Mouse (Mus musculus) cerebellum, adult 9-10 months (tissue): Measurements from ENCODE around the gene Gna13.
A peak's percentile ranks its signal among the peaks of the same experiment; 100 is the strongest.

ENCODE experiments used
- DNase-seq: peaks from one replicate; pipeline ENCODE4 v3.0.0; 2022

Gna13 gene

DNA sequence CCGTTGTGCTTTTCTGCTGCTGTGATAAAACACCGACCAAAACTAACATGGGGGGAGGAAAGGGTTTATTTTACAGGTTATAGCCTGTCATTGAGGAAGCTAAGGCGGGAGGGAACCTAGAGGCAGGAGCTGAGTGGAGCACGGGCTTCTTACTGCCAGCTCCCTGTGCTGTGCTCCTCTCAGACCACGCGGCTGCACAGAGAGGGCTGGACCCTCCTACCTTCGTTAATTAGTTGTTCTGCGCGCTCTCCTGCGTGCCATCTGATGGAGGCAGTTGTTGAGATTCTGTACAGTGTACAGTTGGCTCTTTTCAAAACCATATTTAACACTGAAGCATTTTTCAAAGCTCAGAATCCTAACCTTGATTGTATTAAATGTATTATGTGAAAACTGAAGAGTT, 14.8 kb downstream of the Gna13 start:
- no peak for DNase-seq

GRCm38 (mm10) chr11:109378051-109378450, 15.4 kb downstream of the Gna13 start:
- no peak for DNase-seq

DNA sequence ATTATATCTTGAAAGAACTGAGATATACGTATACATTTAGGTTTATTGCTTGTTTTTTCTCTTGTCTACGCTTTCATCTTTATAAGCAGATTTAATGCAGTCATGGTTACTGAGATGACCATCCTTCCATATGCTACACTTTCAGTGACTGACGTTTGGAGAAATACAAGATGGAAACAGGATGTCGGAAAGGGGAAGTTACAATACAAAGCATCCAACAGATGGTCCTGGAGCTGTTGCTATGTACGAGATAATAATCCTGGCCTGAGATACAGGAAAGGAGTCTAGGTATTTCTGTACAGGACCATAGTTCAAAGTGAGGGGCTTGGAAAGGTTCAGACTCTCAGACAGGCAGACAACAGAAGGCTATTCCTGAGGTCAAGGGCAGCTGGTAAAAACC, 18.0 kb downstream of the Gna13 start:
- no peak for DNase-seq

DNA sequence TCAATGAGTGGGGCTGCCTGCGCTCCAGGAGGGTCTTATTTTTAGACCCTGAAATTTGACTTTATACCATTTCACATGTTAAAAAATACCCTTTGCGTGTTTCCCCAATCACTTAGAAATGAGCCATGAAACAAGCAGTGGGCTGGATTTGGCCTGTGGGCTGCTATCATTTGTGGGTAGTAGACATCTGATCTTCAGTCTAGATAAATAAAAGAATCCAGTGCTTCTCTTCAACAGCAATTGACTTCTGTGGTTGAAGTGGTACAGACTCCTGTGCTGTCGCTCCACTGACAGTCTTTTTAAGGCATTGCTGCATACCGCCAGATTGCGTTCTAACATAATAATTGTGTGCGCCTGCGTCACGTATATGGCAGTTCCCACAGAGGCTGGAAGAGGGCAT, 22.7 kb downstream of the Gna13 start:
- no peak for DNase-seq

DNA sequence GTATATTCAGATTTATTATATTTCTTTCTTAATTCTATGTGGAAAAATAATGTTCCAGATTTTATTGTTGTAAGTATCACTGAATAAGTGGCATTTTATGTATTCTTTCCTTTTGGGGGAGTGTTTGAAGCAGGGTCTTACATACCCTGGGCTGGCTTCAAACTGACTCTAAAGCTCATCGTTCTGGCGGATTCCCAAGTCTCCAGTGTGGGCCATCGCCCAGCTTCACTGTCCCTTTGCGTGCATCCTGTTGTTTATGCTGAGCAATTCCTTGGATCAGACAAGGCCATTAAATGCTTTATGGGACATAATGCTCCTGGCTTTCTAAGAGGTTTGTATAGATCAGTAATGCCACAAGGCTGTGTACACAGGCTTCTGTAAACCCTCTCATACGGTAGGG, 26.4 kb downstream of the Gna13 start:
- no peak for DNase-seq

DNA sequence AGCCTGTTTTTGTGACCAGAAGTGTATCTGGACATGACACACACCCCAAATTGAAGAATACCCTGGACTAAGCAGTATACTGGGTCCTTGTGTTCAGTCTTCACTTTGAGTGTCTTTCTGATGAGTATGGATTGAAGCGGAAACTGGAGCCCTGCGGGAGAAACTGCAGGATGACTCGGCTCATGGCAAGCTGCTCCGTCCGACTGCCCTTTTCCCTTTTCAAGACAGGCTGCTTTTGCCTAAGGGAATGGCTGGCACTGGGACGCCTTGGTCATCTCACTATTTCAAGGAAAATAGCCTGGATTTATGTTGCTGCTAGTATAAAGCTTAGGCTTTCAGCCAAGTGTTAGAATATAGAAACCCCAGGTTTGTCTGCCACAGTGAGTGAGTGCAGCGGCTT, 28.6 kb downstream of the Gna13 start:
- no peak for DNase-seq

DNA sequence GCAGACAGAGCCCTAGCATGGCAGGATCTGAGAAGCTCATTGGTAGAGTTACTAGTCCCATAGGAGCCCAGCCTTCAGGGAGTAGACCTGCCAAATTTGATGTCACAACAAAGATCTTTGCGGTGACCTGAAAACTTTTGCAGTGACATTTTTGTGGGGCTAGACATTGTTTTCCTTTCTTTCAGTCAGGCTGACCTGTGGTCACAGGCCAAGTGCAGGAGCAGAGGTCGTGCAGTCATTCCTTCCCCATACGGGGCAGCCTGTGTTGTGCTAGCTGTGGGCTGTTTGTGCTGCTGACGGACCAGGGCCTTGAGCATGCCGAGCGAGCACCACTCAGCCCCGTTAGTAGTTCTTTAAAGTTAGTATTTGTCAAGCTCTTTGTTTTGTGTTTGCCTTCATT, 29.1 kb downstream of the Gna13 start:
- no peak for DNase-seq

GRCm38 (mm10) chr11:109392601-109393000, 30.0 kb downstream of the Gna13 start:
- DNase-seq = no peak

DNA sequence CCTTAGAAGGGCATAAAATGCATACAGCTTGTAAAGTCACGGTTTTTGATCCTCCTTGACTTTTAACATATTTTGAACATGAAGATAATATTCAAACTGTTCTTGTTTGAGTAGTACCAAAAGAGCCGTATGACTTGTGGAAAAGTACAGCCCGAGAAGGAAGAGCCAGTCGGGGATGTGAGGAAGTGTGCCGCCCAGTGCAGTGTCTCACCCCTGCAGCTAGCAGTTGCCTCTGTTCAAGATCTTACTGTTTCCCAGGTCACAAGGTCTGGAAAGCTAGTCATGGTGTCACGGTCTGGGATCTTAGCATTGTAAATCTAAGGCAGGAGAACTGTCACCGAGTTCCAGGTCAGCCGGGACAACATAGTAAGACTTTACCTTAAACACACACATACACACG, 32.1 kb downstream of the Gna13 start:
- no peak for DNase-seq

- no peak for DNase-seq
Observed at GRCm38 (mm10) chr11:109395291-109395690, 32.7 kb downstream of the Gna13 start.

- DNase-seq = no peak
Observed at GRCm38 (mm10) chr11:109406431-109406830, 43.8 kb downstream of the Gna13 start.

DNA sequence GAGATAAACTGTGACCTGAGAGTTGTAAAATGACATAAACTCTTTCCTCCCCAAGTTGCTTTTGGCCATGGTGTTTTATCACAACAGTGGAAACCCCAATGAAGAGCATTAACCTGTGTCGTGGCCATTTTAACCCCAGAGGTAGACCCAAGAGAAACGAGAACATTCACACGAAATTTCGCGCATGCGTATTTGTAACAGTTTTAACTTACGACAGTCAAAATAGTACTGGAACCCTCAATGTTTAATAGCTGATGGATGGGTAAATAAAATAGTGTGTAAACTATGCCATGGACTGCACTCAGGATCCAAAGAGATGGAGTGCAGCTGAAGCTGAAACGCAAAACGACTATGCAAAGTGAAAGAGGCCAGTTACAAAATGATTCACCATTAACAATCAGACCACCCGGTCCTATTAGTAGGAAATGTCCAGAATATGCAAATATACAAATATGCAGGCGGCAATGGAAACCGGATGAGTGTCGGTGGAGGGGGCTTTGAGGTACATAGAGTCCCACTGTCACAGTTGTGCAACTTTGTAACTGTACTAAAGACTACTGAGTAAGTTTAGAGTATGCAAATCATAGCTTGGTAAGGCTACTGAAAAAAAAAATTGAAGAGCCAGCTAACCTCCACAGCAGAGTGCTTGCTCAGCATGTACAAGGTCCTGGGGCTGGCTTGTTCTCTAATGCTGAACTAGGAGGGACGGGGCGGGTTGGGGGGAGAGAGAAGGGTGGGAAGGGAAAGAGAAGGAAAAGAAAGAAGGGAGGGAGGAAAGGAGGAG, 47.8 kb downstream of the Gna13 start:
- no peak for DNase-seq

GRCm38 (mm10) chr11:109413617-109414016, 51.0 kb downstream of the Gna13 start, which contains the start of gene 9930022D16Rik:
Gene 9930022D16Rik (plus strand): TSS chr11:109413917.
- DNase-seq = no peak

GRCm38 (mm10) chr11:109414802-109415201, 52.2 kb downstream of the Gna13 start:
- DNase-seq = no peak

DNA sequence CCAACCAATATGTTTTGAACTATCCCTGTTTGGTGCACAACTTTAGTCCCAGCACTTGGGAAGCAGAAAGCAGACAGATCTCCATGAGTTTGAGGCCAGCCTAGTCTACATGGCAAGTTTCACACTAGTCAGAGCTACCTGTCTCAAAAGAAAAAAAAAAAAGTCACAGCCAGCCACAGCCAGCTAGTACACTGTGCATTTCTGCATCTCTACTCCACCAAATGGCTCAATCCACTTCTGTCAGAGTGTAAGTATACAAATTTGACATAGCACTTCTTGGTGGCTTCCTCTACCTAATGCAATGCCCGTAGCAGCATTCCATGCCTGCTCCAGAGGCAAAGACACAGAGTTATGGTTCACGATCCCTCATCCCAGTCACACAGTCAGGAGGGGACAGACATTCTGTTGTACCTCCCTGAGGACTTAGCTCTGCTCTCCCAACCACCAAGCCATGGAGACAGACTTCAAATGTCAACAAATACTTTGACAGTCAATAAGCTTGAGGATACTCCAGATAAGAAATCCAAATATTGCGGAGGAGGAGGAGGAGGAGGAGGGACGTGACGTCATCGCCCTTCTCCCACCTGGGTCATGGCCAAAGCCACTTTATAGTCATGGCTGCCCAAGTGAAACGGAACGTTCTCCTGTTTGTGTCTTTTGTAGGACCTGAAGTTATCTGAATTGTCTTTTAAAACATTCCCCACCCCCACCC, 54.2 kb downstream of the Gna13 start:
- no peak for DNase-seq

GRCm38 (mm10) chr11:109417472-109418040, 54.9 kb downstream of the Gna13 start:
- DNase-seq = no peak

DNA sequence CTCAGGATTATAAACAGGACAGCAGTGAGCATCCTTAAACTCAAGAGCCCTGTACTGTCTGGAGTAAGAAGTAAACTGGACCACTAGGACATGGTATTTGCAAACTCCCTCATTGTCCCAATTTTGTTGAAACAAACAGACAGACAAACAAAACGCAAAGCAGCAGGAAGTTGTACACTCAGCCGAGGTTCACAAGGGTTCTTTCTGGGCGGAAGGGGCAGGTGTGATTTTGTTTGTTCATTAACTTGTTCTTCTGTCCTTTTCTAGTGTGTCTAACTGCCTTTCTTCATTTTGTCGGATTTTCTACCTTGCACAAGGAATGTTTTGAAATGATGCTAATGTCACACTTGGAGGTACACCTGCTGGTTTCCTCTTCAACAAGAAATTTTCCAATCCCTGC, 56.8 kb downstream of the Gna13 start:
- no peak for DNase-seq

- no peak for DNase-seq
Observed at GRCm38 (mm10) chr11:109419961-109420566, 57.4 kb downstream of the Gna13 start.

- no peak for DNase-seq
Observed at GRCm38 (mm10) chr11:109420567-109420962, 57.9 kb downstream of the Gna13 start.

GRCm38 (mm10) chr11:109421205-109421604, 58.6 kb downstream of the Gna13 start:
- DNase-seq = no peak

GRCm38 (mm10) chr11:109422263-109422662, 59.6 kb downstream of the Gna13 start:
- no peak for DNase-seq

DNA sequence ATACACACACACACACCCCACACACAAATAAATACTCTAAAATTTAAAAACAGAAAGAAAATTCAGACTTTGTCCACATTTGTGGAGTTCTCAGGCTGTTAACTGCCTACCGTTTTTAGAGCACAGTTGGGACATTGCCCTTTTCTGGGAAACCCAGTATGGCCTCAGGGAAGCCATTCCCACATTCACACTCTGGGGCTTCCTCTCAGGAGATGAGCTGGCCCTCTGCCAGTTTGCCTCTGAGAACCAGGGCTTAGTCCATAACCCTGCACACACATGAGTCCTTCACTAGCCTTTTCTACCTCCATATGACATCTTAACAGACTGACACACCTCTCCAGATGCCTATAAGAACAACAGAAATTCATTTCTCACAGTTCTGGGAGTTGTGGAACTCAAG, 60.7 kb downstream of the Gna13 start:
- DNase-seq = no peak

DNA sequence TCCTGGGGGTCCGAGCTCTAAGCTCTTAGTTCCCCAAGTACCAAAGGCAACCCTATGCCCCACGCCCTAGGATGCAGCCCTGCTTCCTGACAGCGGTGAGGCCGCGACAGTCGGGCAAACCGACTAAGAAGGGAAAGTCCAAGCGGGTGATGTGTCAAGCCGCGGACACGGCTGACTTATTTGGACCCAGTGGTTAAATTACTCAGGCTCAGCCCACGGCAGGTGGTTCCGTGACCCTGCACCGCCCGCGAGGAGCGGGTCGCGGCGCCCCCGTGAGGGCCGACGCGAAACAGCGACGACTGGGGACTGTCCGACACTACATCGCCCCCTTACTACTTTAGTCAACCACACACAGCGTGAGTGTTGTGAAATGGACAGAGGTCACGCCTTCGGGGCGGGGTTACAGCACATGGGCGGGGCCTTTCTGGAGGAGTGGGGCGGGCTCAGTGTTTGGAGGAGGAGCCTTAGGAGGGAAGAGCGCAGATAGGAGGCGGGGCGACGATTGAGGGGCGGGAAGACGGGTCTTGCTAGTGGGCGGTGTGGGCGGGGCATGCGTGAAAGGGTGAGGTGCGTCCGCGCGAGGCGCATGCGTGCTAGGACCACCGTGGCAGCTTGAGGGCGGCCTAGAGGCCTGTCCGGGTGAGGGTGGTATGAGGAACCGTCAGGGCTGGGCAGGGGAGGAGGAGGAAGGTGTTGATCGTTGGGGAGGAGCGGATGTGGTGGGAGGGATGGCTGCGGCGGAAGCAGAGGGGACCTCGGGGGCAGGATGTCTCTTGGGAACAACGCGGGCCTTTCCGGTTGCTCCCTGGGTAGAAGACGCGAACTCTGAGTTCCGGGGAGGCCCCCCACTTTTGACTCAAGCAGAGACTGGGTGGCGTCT, 63.0 kb downstream of the Gna13 start, which contains the start of gene Amz2:
Amz2 (plus strand) TSS at position 555 of the 880 bp plus-strand sequence.
- peak; percentile 100 for DNase-seq
